Mouse (Mus musculus) cortical plate, adult 2 months (tissue): Measurements from ENCODE around the gene Rap2b.

Experiments
- CTCF ChIP-seq: fragments of 200-500 bp; IDR thresholded peaks from 2 replicates; pipeline ENCODE4 v1.5.1; 2011; ENCODE audit warnings: mild to moderate bottlenecking, control low read depth, low read length; ENCODE audit not compliant: insufficient read depth; ENCODE audit errors: extremely low read depth
- POLR2A ChIP-seq: fragments of 200-500 bp; IDR thresholded peaks from 2 replicates; pipeline ENCODE4 v1.6.1; 2011; ENCODE audit warnings: mild to moderate bottlenecking, low read length, control low read depth; ENCODE audit not compliant: insufficient read depth; ENCODE audit errors: extremely low read depth

DNA sequence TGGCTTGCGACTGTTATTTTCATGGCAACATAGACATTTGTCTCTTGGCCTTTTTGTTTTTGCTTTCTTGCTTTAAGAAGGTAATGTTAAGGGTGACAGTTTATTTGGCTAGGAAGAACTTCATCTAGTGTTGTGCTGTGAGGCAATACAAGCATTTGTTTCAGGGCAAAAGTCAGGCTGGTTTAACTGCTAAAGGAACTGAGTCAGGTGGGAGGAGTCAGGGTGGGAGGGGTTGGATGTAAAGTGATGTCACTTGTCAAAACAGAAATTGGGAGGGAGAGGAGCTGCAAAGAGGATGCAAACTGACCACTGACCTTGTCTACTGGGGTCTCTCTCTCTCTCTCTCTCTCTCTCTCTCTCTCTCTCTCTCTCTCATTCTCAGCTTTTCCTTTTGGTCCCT, 7.0 kb downstream of the Rap2b start:
- TF ChIP-seq CTCF (no peak), POLR2A (no peak)
